Mouse (Mus musculus) urinary bladder, postnatal 4 days (tissue): ENCODE measurements around the gene Olfr448.

Experiments used
- DNase-seq, 2 experiments: peaks; one replicate each; pipeline ENCODE4 v3.0.0; 2021 to 2022; ENCODE audit warnings: low spot score in 2 of 2

Olfr448 gene

DNA sequence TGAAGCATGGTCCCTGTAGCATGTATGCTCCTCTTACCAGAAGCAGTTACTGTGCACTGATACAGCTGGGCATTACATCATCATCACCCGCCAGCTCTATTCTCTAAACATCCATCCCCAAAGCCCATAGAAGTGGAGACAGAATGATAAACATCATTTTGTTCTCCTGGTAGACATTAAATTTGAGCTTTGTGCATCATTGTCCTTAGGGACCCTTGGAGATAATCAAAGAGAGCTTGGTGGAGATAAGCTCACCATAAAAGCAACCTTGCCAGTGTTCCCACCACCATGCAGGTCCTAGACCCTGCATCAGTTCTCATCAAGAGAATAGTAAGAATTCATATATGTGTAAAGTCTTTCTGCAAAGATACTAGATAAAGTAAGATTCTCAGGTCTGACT lies at the start of gene Olfr448:
Olfr448 (plus strand) TSS at position 301 of the 400 bp plus-strand sequence.
- DNase-seq = no peak

DNA sequence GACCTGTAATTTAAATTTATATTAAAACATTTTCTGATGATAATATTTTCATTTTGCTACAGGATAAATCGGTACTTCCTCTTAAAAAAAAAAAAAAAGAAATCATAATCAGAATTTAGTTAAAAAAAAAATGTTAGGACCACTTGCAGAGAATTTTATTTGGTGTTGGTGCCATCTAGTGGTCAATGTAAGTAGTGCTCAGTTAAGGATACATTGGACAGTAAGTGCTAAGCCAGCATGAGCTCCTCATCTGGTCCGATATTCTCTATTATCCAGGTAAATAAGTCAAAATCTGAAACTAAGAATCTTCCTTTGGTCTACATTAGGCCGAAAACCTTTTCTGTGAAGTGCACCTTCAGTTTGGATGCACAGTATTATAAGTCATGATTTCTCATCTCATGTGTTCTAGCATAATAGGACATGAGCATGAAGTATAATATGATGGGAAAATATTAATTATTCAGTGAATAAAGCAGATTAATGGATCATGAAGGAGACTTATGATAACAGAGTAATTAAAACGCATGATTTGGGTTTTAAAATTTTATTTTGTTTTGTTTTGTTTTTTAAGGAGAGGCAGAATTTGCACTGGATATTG lies 29.9 kb upstream of the Olfr448 start:
- no peak for DNase-seq

DNA sequence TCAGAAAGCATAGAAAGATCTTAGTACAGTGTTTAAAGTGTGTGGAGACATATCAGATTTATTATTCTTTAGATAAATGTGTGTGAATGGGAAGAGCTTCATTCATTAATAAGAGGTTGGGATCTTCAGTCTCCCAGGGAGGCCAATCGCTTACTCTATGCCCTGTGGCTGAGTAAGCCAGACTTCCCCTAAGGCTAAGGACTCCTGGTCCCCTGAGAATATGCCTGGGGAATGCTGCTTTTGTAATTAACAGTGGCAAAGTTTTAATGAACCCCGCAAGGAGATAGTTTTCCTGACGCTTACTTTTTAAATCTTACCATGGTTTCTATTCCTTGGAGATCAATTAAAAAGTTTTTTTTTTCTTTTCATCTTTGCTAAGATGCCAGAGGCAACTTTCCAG lies 20.5 kb upstream of the Olfr448 start:
- no peak for DNase-seq

DNA sequence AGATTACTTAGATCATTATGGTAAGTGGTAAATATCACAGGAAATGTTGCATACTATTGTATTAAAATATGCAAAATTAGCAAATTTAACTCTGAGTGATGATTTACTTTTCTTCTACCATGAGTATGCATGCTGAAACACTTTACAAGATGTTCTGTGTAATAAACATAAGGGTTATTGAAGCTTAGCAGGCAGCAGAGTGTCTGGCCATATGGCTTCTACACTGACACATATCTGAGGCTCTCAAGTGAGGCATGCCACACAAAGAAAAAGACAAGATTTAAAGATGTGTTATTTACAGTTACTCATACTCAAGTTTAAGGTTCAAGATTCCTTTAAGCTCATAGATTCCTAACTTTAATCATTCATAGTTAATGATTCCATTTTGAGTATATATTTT lies 13.9 kb upstream of the Olfr448 start:
- no peak for DNase-seq

DNA sequence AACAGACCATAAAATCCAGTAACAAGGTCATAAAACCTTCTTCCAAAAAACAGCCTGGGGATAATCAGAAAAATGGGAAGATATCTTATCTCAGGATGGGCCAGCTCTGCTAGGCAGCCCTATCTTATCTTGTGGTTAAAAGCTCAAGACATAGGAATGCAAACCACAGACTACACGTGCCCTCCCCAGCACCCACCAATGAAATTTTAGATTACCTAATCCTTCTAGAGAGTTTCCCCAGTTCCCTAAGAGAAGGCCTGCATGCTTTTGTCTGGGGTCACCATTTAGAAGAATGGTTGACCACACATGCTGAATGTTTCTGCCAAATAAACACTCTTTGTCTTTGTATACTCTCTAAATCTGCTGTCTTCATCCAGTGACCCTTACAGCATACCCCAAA lies 10.1 kb downstream of the Olfr448 start:
- no peak for DNase-seq

DNA sequence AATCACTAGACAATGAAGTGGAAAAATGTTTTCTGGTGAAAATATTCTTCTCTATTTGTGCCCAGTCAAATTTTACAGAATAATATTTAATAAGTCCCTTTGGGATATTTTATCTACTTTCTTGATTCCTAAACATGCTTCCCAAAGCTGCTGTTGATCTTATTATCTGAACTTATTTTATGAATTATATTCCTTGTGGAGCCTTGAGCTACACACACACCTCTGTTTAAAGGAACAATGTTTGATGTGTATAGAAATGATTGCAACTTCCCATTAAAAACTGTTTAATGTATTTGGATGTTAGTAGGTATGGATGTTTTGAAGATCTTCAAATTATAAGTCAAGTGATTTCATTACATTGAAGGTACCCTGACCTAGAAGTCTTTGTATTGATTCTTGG lies 18.3 kb downstream of the Olfr448 start, which contains the start of gene Olfr447:
Olfr447 (plus strand) TSS at position 301 of the 400 bp plus-strand sequence.
- no peak for DNase-seq

DNA sequence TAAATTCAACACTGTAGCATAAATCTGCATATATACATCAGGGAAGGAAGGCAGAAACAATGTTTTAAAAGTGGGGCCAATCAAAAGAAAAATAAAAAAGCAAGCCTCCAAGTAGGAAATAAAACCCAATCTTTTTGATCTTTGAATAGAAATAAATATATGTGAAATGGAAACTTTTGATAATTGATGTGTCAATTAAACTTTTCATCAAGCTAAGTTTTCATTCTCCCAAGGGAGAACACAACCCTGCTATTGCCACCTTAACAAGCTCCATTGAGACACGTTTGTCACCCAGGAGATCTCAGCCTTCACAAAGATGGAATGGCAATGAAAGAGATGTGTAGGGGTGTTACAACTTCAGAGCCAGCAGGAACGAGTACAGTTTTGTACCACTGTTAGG lies 30.8 kb downstream of the Olfr448 start, which contains the start of gene Olfr446:
Olfr446 (plus strand) TSS at position 301 of the 400 bp plus-strand sequence.
- no peak for DNase-seq
